Comparison of ENCODE assay signal across 17 mouse cellular contexts in genomic region chr7:108929726-108930393, GRCm38 (mm10). TPM values are rescaled to one million over a fixed set of nuclear protein-coding genes. Genes with fewer than 3 reads are reported as not detected.
A peak's percentile ranks its signal among the peaks of the same experiment; 100 is the strongest.
DNase-seq lines count a peak whose midpoint lies in the region; ATAC-seq and TF ChIP-seq lines count a peak whose summit lies in the region.
"Had no signal": no experiment of that assay in that cellular context is flagged by ENCODE, and none has a peak within 500 bp of the region (broad histone marks: within the 10 kb centered on the region; RNA-seq: fewer than 3 reads in every experiment).

Gene Nlrp10 (minus strand): TSS chr7:108930178.

- H3K27ac ChIP-seq in spleen, adult 2 months (ENCODE audit: insufficient read depth, low read length), result no peak within 1 kb of the TSS
- H3K27ac ChIP-seq in heart, embryonic 10.5 days, result peak within 1 kb of the TSS; percentile 30; the same call in 1 of the 2 replicates
- H3K27ac ChIP-seq: forebrain, embryonic 15.5 days; limb, embryonic 15.5 days; lung, embryonic 15.5 days; midbrain, embryonic 13.5 days had no signal

- TF ChIP-seq POLR2A in spleen, adult 2 months (IDR thresholded peaks at IDR 0.05; ENCODE audit: low read depth, low read length), result no peak

- no peaks in the 10 kb centered on the region for H3K9me3 ChIP-seq in heart, embryonic 10.5 days
- H3K9me3 ChIP-seq: forebrain, embryonic 15.5 days; limb, embryonic 15.5 days; lung, embryonic 15.5 days; midbrain, embryonic 13.5 days had no signal

- no peaks in the 10 kb centered on the region for H3K36me3 ChIP-seq in spleen, adult 2 months (ENCODE audit: control insufficient read depth, insufficient read depth, low read length)
- no peaks in the 10 kb centered on the region for H3K36me3 ChIP-seq in heart, embryonic 10.5 days
- peaks cover 4% of the 10 kb centered on the region; the same call in 1 of the 2 replicates for H3K36me3 ChIP-seq in splenic B cell, adult 2 months (ENCODE audit: control insufficient read depth, insufficient read depth, low read length, poor library complexity, severe bottlenecking)
- H3K36me3 ChIP-seq: forebrain, embryonic 15.5 days; limb, embryonic 15.5 days; lung, embryonic 15.5 days; midbrain, embryonic 13.5 days had no signal

- no peaks in the 10 kb centered on the region for H3K27me3 ChIP-seq in spleen, adult 2 months (ENCODE audit: control insufficient read depth, insufficient read depth, low read length)
- no peaks in the 10 kb centered on the region for H3K27me3 ChIP-seq in heart, embryonic 10.5 days (ENCODE audit: insufficient read depth, poor library complexity, severe bottlenecking)
- no peaks in the 10 kb centered on the region for H3K27me3 ChIP-seq in splenic B cell, adult 2 months (ENCODE audit: control insufficient read depth, insufficient read depth, low read length, poor library complexity, severe bottlenecking)
- H3K27me3 ChIP-seq: forebrain, embryonic 15.5 days; limb, embryonic 15.5 days; lung, embryonic 15.5 days; midbrain, embryonic 13.5 days had no signal

- no peak for TF ChIP-seq CTCF in spleen, adult 2 months (IDR thresholded peaks at IDR 0.05; ENCODE audit: extremely low read depth, insufficient read depth, insufficient read length, insufficient replicate concordance)

- H3K4me3 ChIP-seq in spleen, adult 2 months (ENCODE audit: extremely low read depth, insufficient read depth, insufficient read length), result peak within 1 kb of the TSS; percentile 31; the same call in 1 of the 2 replicates
- peak within 1 kb of the TSS; percentile 28; the same call in 1 of the 2 replicates for H3K4me3 ChIP-seq in heart, embryonic 10.5 days
- H3K4me3 ChIP-seq: forebrain, embryonic 15.5 days; limb, embryonic 15.5 days; lung, embryonic 15.5 days; midbrain, embryonic 13.5 days had no signal

- WGBS in spleen, adult 2 months, result 10% methylated on average over 6 of the region's 6 CpGs
- WGBS in heart, embryonic 10.5 days, result 60% methylated on average over 6 of the region's 6 CpGs

- intact Hi-C loops in heart, postnatal 36 days (cut with DNase I), result loop anchor here (5.0 kb wide), 1 partner anchor 78 kb away; the partner anchor contains the start of gene Olfr516

- DNase-seq in spleen, adult 2 months (ENCODE audit: low read depth in 1 of 2, low spot score in 2 of 2), result no peak
- no peak for DNase-seq in spleen, postnatal 14 days (ENCODE audit: low spot score in 2 of 2)
- peak; percentile 17 for DNase-seq in heart, embryonic 10.5 days (ENCODE audit: low spot score)
- DNase-seq in heart, postnatal 36 days, result peak in 1 of 2 experiments; percentile 23
- DNase-seq in splenic B cell, adult 2 months (ENCODE audit: low read depth, low spot score), result peak; percentile 66
- no peak for DNase-seq in cerebellum, adult 8-10 months
- no peak for DNase-seq in embryo, embryonic 10.5 days (ENCODE audit: low spot score)
- DNase-seq: cerebellum, postnatal 25 days; gastrocnemius, postnatal 14 days; kidney, postnatal 25 days; thymus, postnatal 14 days had no signal

- no peak for ATAC-seq in frontal cortex, adult (ENCODE audit: low TSS enrichment)
- ATAC-seq: forebrain, embryonic 15.5 days; intestine, embryonic 16.5 days; midbrain, embryonic 13.5 days had no signal

- peaks cover 2% of the 10 kb centered on the region; the same call in 1 of the 2 replicates for H3K4me1 ChIP-seq in spleen, adult 2 months (ENCODE audit: control insufficient read depth, insufficient read depth, insufficient read length)
- no peaks in the 10 kb centered on the region for H3K4me1 ChIP-seq in heart, embryonic 10.5 days

RNA-seq across cellular contexts. Expression of gene Nlrp10, which starts in this region (rescaled TPM):
- 0.26 and 0.43 TPM in 2 replicates for polyA plus RNA-seq in spleen, adult 2 months (2012; rRNA removed)
- polyA plus RNA-seq in heart, embryonic 10.5 days (2016; fragmentation: Nextera tagmentation; extraction: Ambion mirVana), result 1.9 and 3.8 TPM in 2 replicates
- total RNA-seq in heart, postnatal 36 days (2021), result 10 to 100 TPM; 21.6 to 22.4 TPM
- polyA plus RNA-seq: midbrain, embryonic 13.5 days had no signal

Comparison
In these comparisons a context has a peak if more than half of its experiments do, and no peak if none do; other contexts are left out.
1. DNase-seq: peak in heart, embryonic 10.5 days (single experiment) and splenic B cell, adult 2 months (single experiment); none in spleen, adult 2 months (0 of 2), spleen, postnatal 14 days (0 of 2), cerebellum, adult 8-10 months (single experiment) and embryo, embryonic 10.5 days (single experiment).